Mouse (Mus musculus): ENCODE data around the gene Psg28. TPM values are rescaled to one million over a fixed set of nuclear protein-coding genes. Genes with fewer than 3 reads are reported as not detected.

Psg28 gene
- polyA plus RNA-seq (2012; rRNA removed) = 0.02 TPM in 1 of 2 replicates, not detected in the other

DNA sequence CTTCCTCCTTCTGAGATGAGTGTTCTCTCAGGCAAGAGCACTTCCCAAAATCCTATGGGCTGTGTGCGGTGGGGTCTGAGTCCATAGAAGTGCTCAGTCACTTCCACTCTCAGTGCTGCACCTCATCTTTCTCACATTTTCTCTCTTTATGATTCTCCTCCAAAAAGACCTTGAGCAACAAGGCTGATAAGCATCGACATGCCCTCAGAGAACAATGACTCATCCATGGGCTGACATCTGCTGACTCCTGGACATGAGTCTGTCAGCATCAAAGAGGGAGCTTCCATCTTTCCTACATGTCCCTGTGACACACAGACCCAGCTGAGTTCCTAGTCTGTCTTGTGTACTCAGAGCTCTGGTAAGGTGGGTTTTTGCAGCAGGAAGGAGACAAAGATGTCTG lies at the start of gene Psg28:
TSS of gene Psg28 (minus strand) at position 101 of the 400 bp plus-strand sequence.

Other genes starting within 250 kb of the Psg28 start
- gene Mill1, start 186.7 kb downstream of the Psg28 start, polyA plus RNA-seq (2012; rRNA removed) = 0.04 TPM in 1 of 2 replicates, not detected in the other
- not detected in 2 replicates for gene Psg18, start 77.0 kb downstream of the Psg28 start, polyA plus RNA-seq (2012; rRNA removed)
- not detected in 2 replicates for gene Psg26, start 52.1 kb upstream of the Psg28 start, polyA plus RNA-seq (2012; rRNA removed)
- gene Psg25, start 100.2 kb upstream of the Psg28 start, polyA plus RNA-seq (2012; rRNA removed) = not detected in 2 replicates
- gene Psg27, start 135.3 kb upstream of the Psg28 start, polyA plus RNA-seq (2012; rRNA removed) = not detected in 2 replicates
- gene Psg23, start 184.5 kb upstream of the Psg28 start, polyA plus RNA-seq (2012; rRNA removed) = 0.03 TPM in 1 of 2 replicates, not detected in the other
- not detected in 2 replicates for gene Psg21, start 224.7 kb upstream of the Psg28 start, polyA plus RNA-seq (2012; rRNA removed)